13 mouse cellular contexts compared by ENCODE assay signal in the genomic region with DNA sequence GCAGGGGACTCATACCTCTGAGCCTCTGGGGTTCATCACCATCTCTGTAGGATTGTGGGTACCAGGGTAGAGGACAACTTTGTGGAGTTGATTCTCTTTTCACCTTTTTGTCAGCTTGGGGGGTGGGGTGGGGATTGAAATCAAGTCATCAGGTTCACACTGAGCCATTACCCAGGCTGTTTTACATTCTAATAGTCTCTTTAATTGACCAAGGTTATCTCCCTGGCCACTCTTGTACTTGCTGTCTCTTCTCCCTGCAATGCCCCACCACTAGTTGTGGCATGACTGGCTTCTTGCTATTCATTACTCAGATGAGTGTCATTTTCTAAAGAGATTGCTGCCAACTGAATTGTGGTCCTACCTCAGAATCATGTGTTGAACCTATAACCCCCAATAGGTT.
"Had no signal": no experiment of that assay in that cellular context is flagged by ENCODE, and none has a peak within 500 bp of the region (broad histone marks: within the 10 kb centered on the region; RNA-seq: fewer than 3 reads in every experiment).

No protein-coding gene starts in this region.

- DNase-seq: gastrocnemius, adult 2 months; gastrocnemius, postnatal 10 days; gastrocnemius, postnatal 25 days; heart, adult 2 months; heart, postnatal 14 days; heart, postnatal 36 days; kidney, adult 18-20 months; kidney, adult 8-10 months; kidney, postnatal 10 days; kidney, postnatal 25 days; kidney, postnatal 4 days; liver; liver, embryonic 13.5 days had no signal
